Mouse (Mus musculus): ENCODE data around the gene Gm49510. TPM values are rescaled to one million over a fixed set of nuclear protein-coding genes. Genes with fewer than 3 reads are reported as not detected.

The Gm49510 gene
- polyA plus RNA-seq, 1 experiment from 2014 or later, result 1.0 TPM

Small RNA genes within 50 kb of the gene (microRNA-seq; reads per million reads assigned to microRNA genes)
- not detected for gene Mir6955

Other genes starting within 250 kb of the Gm49510 start
- not detected in 2 replicates for gene Elfn2, start 180.9 kb upstream of the Gm49510 start, polyA plus RNA-seq (2014; fragmentation: Nextera tagmentation; extraction: Ambion mirVana)
- 5.3 and 7.5 TPM in 2 replicates for gene Mfng, start 126.2 kb upstream of the Gm49510 start, polyA plus RNA-seq (2014; fragmentation: Nextera tagmentation; extraction: Ambion mirVana)
- 3.4 and 3.5 TPM in 2 replicates for gene Card10, start 96.6 kb upstream of the Gm49510 start, polyA plus RNA-seq (2014; fragmentation: Nextera tagmentation; extraction: Ambion mirVana)
- gene Cdc42ep1, start 57.0 kb upstream of the Gm49510 start, polyA plus RNA-seq (2014; fragmentation: Nextera tagmentation; extraction: Ambion mirVana), result 11.2 and 12.6 TPM in 2 replicates
- not detected in 2 replicates for gene Lgals2, start 44.1 kb upstream of the Gm49510 start, polyA plus RNA-seq (2014; fragmentation: Nextera tagmentation; extraction: Ambion mirVana)
- gene Gga1, start 22.5 kb upstream of the Gm49510 start, polyA plus RNA-seq (2014; fragmentation: Nextera tagmentation; extraction: Ambion mirVana), result 30.9 and 32.7 TPM in 2 replicates
- gene Sh3bp1, start 101 bp downstream of the Gm49510 start, polyA plus RNA-seq (2014; fragmentation: Nextera tagmentation; extraction: Ambion mirVana), result 45.0 and 50.9 TPM in 2 replicates
- gene Pdxp, start 14.3 kb downstream of the Gm49510 start, polyA plus RNA-seq (2014; fragmentation: Nextera tagmentation; extraction: Ambion mirVana), result 38.2 and 39.6 TPM in 2 replicates
- gene Lgals1, start 27.1 kb downstream of the Gm49510 start, polyA plus RNA-seq (2014; fragmentation: Nextera tagmentation; extraction: Ambion mirVana), result 567 and 570 TPM in 2 replicates
- 72.7 and 76.3 TPM in 2 replicates for gene Nol12, start 35.3 kb downstream of the Gm49510 start, polyA plus RNA-seq (2014; fragmentation: Nextera tagmentation; extraction: Ambion mirVana)
- gene Triobp, start 48.1 kb downstream of the Gm49510 start, polyA plus RNA-seq (2014; fragmentation: Nextera tagmentation; extraction: Ambion mirVana), result 47.9 and 50.8 TPM in 2 replicates
- 271 and 369 TPM in 2 replicates for gene H1f0, start 128.8 kb downstream of the Gm49510 start, polyA plus RNA-seq (2014; fragmentation: Nextera tagmentation; extraction: Ambion mirVana)
- gene Galr3, start 142.2 kb downstream of the Gm49510 start, polyA plus RNA-seq (2014; fragmentation: Nextera tagmentation; extraction: Ambion mirVana), result not detected in 2 replicates
- 56.7 and 63.2 TPM in 2 replicates for gene Ankrd54, start 163.2 kb downstream of the Gm49510 start, polyA plus RNA-seq (2014; fragmentation: Nextera tagmentation; extraction: Ambion mirVana)
- gene Eif3l, start 175.5 kb downstream of the Gm49510 start, polyA plus RNA-seq (2014; fragmentation: Nextera tagmentation; extraction: Ambion mirVana), result 275 and 280 TPM in 2 replicates
- gene Micall1, start 209.2 kb downstream of the Gm49510 start, polyA plus RNA-seq (2014; fragmentation: Nextera tagmentation; extraction: Ambion mirVana), result 7.8 and 8.1 TPM in 2 replicates
- gene Polr2f, start 241.3 kb downstream of the Gm49510 start, polyA plus RNA-seq (2014; fragmentation: Nextera tagmentation; extraction: Ambion mirVana), result 354 and 385 TPM in 2 replicates
- 4.5 and 5.1 TPM in 2 replicates for gene 1700088E04Rik, start 241.6 kb downstream of the Gm49510 start, polyA plus RNA-seq (2014; fragmentation: Nextera tagmentation; extraction: Ambion mirVana)